Mouse (Mus musculus) myocyte (in vitro differentiated cells): ENCODE data around the gene Hadhb.

Source experiments
- CEBPB ChIP-seq: IDR thresholded peaks from 2 replicates; pipeline ENCODE4 v1.6.1; 2011; ENCODE audit warnings: mild to moderate bottlenecking, moderate library complexity; ENCODE audit not compliant: poor library complexity, insufficient read depth, severe bottlenecking
- E2F4 ChIP-seq: IDR thresholded peaks from one replicate; pipeline ENCODE4 v1.6.1; 2011; ENCODE audit warnings: mild to moderate bottlenecking, control low read depth, moderate library complexity; ENCODE audit not compliant: insufficient read depth
- MAX ChIP-seq: IDR thresholded peaks from one replicate; pipeline ENCODE4 v1.6.1; 2011; ENCODE audit warnings: low read depth, mild to moderate bottlenecking, control low read depth
- MYOD1 ChIP-seq, 3 experiments: IDR thresholded peaks; one replicate each; pipeline ENCODE4 v1.6.1; 2011; ENCODE audit warnings: control low read depth in 2 of 3, low read depth in 2 of 3, mild to moderate bottlenecking in 2 of 3, moderate library complexity in 1 of 3; ENCODE audit not compliant: insufficient read length in 2 of 3, control insufficient read depth in 1 of 3
- POLR2A ChIP-seq: IDR thresholded peaks from one replicate; pipeline ENCODE4 v1.6.1; 2011; ENCODE audit warnings: low read depth, mild to moderate bottlenecking, control low read depth, moderate library complexity; ENCODE audit not compliant: insufficient read length
- POLR2AphosphoS2 ChIP-seq: IDR thresholded peaks from one replicate; pipeline ENCODE4 v1.6.1; 2011; ENCODE audit warnings: low read depth, control low read depth; ENCODE audit not compliant: insufficient read length
- REST ChIP-seq: IDR thresholded peaks from one replicate; pipeline ENCODE4 v1.6.1; 2011; ENCODE audit warnings: mild to moderate bottlenecking, control low read depth, moderate library complexity; ENCODE audit not compliant: insufficient read depth, insufficient read length
- TCF12 ChIP-seq: IDR thresholded peaks from one replicate; pipeline ENCODE4 v1.6.1; 2011; ENCODE audit warnings: mild to moderate bottlenecking, control low read depth; ENCODE audit not compliant: poor library complexity, insufficient read depth, severe bottlenecking
- TCF3 ChIP-seq: IDR thresholded peaks from one replicate; pipeline ENCODE4 v1.6.1; 2011; ENCODE audit warnings: low read depth, control low read depth; ENCODE audit not compliant: insufficient read length
- USF1 ChIP-seq: IDR thresholded peaks from one replicate; pipeline ENCODE4 v1.6.1; 2011; ENCODE audit warnings: low read depth, mild to moderate bottlenecking, control low read depth, moderate library complexity

DNA sequence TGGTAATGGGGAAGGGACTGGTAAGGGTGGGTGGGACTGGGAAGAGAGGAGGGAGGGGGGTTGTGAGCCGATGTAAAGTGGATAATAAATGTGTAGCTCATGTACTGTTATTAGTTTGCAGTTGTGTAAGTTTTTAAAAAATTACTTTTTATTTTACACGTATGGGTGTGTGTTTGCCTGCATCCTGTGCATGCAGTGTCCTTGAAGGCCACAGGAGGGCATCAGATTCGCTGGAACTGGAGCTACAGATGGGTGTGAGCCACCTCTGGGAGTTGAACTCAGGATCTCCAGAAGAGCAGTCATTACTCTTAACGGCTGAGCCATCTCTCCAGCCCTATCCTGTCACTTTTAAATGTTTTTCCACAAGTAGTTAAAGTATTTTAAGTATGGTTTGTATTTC, 75.9 kb downstream of the Hadhb start:
- TF ChIP-seq TCF12 (no peak), USF1 (no peak), POLR2A (no peak), REST (no peak), E2F4 (no peak), CEBPB (no peak), MYOD1 (IDR thresholded peaks at IDR 0.05; ENCODE audit: control insufficient read depth in 1 of 3, insufficient read length in 2 of 3, low read depth in 2 of 3) (no peak), POLR2AphosphoS2 (no peak), TCF3 (no peak), MAX (no peak)
